Mouse (Mus musculus) limb, embryonic 11.5 days (tissue): ENCODE results near the gene Olfr462. TPM values are rescaled to one million over a fixed set of nuclear protein-coding genes. Genes with fewer than 3 reads are reported as not detected.
"Not testable (repeated sequence)": the region's sequence is repeated elsewhere in the genome, so short reads cannot be mapped to it uniquely, and the experiment has no call there.

ENCODE experiments used
- ATAC-seq: fragments of 200-750 bp; cut with Nextera tagmentation; 2 replicates; pipeline ENCODE4 v1.8.0; 2017; ENCODE audit warnings: low read depth; ENCODE audit not compliant: insufficient number of reproducible peaks, low FRiP score, low TSS enrichment
- DNase-seq: peaks from one replicate; pipeline ENCODE4 v3.0.0-alpha.2; 2015; ENCODE audit warnings: low spot score
- H3K27ac ChIP-seq: fragments of 300-500 bp; sonication (generic); replicated peaks from 2 replicates; pipeline ENCODE4 v1.5.1; 2014; ENCODE audit warnings: low read depth, mild to moderate bottlenecking, low read length
- H3K27me3 ChIP-seq: fragments of 300-500 bp; sonication (generic); 2 replicates; pipeline ENCODE4 v1.6.1; 2014; ENCODE audit warnings: mild to moderate bottlenecking, low read length, mixed read lengths; ENCODE audit not compliant: control insufficient read depth, insufficient read depth
- H3K36me3 ChIP-seq: fragments of 300-500 bp; sonication (generic); 2 replicates; pipeline ENCODE4 v1.6.1; 2014; ENCODE audit warnings: mild to moderate bottlenecking, low read length, moderate library complexity, mixed read lengths; ENCODE audit not compliant: control insufficient read depth, insufficient read depth
- H3K4me1 ChIP-seq: fragments of 300-500 bp; sonication (generic); 2 replicates; pipeline ENCODE4 v1.6.1; 2014; ENCODE audit warnings: low read length, mixed read lengths; ENCODE audit not compliant: control insufficient read depth, insufficient read depth
- H3K4me2 ChIP-seq: fragments of 300-500 bp; sonication (generic); 2 replicates; pipeline ENCODE4 v1.6.1; 2014; ENCODE audit warnings: low read depth, mild to moderate bottlenecking, moderate library complexity; ENCODE audit not compliant: severe bottlenecking
- H3K4me3 ChIP-seq: fragments of 300-500 bp; sonication (generic); 2 replicates; pipeline ENCODE4 v1.5.1; 2014; ENCODE audit warnings: low read depth, low read length
- H3K9ac ChIP-seq: fragments of 300-500 bp; sonication (generic); 2 replicates; pipeline ENCODE4 v1.6.1; 2014; ENCODE audit warnings: mild to moderate bottlenecking, low read length
- H3K9me3 ChIP-seq: fragments of 300-500 bp; sonication (generic); 2 replicates; pipeline ENCODE4 v1.6.1; 2016; ENCODE audit warnings: low read length; ENCODE audit not compliant: control insufficient read depth
- WGBS: fragments of 180-500 bp; shearing (Covaris S2); extraction: QIAGEN DNeasy Blood & Tissue Kit; methylation state at CpG from one replicate; pipeline ENCODE4 v1.1.7; 2014; 5-methylcytosine and 5-hydroxymethylcytosine counted together
- polyA plus RNA-seq: library from polyadenylated mRNA; unstranded; fragments of >200 nt; fragmentation: Nextera tagmentation; extraction: Ambion mirVana; gene quantifications from 2 replicates; pipeline ENCODE4 v1.2.1, GENCODE M21; 2014

Olfr462 gene
- polyA plus RNA-seq, 1 experiment from 2014 or later = not detected

DNA sequence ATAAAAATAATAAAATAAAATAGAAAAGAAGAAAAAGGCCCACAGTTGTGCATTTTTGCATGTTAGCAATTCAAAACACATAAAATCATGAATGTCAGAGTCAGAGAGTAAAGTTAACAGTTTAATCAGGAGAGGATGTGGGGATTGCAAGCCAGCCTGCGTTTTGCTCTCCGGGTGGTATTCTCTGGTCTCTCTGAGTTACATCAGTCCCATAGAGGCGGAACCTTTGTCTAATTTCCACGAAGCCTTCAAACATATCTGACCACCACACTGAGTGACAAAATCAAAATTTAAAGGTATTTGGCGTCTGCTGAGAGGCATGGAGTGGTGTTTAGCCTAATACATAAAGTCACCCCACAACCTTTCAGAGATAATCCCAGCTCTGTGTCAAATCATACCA is 7.2 kb downstream of the Olfr462 start:
- Histone ChIP-seq H3K9ac (no peak overlapping the region), H3K4me1 (no peaks in the 10 kb centered on the region), H3K27me3 (no peaks in the 10 kb centered on the region), H3K4me3 (no peak overlapping the region), H3K9me3 (no peaks in the 10 kb centered on the region), H3K36me3 (no peaks in the 10 kb centered on the region), H3K4me2 (no peak overlapping the region), H3K27ac (no peak overlapping the region)
- 87% methylated on average over 5 of the region's 5 CpGs for WGBS
- ATAC-seq (no peak), DNase-seq (no peak)

DNA sequence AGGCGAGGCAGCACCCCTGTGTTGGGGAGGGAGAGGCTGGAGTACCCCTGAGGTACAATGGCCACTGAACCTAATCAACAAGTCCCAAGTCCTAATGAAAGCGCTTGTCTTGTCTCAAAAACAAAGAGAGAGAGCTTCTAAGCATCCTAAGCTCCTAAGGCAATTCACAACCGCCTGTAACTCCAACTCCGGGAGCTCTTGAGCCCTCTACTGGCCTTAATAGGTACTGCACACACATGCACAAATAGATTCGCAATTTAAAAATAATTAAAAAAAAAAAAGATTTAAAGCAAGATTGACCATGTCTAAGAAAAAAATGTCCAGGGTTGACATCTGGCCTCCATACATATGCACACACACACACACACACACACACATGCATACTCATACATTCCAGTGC is 8.6 kb downstream of the Olfr462 start:
- WGBS = 45% methylated on average over 5 of the region's 5 CpGs
- H3K9me3 ChIP-seq = no peaks in the 10 kb centered on the region
- no peaks in the 10 kb centered on the region for H3K4me1 ChIP-seq
- no peak overlapping the region for H3K4me2 ChIP-seq
- H3K36me3 ChIP-seq = no peaks in the 10 kb centered on the region
- DNase-seq = peak; percentile 35
- H3K27ac ChIP-seq = no peak overlapping the region
- H3K9ac ChIP-seq = no peak overlapping the region
- H3K27me3 ChIP-seq = no peaks in the 10 kb centered on the region
- no peak overlapping the region for H3K4me3 ChIP-seq
- ATAC-seq = no peak

- no peak for ATAC-seq
- DNase-seq = no peak
- Histone ChIP-seq H3K27me3 (no peaks in the 10 kb centered on the region), H3K9me3 (no peaks in the 10 kb centered on the region), H3K4me1 (no peaks in the 10 kb centered on the region), H3K4me2 (no peak overlapping the region), H3K27ac (no peak overlapping the region), H3K36me3 (no peaks in the 10 kb centered on the region), H3K4me3 (no peak overlapping the region), H3K9ac (no peak overlapping the region)
- 65% methylated on average over 4 of the region's 4 CpGs for WGBS
These were observed 10.4 kb downstream of the Olfr462 start for GRCm38 (mm10) chr11:87881714-87882113.

DNA sequence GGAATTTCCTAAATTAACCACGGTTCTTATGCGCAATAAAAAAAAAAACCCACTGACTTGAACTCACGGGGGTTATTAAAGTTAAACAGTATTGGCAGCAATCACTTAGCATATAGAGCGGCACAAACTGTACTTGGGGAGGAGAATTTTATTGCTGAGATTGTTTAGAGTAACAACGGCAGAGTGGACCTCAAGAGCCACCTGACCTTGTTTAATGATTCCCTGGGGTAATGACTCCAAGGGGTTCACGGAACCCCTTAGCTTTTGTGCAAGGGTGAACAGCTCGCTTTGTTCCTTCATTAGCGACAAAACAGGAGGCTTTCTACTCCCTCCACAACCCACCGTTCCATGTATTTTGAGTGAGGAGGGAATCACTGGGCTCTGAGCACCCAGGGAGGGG is 12.2 kb downstream of the Olfr462 start:
- WGBS = 58% methylated on average over 9 of the region's 9 CpGs
- H3K9ac ChIP-seq = no peak overlapping the region
- H3K36me3 ChIP-seq = no peaks in the 10 kb centered on the region
- DNase-seq (no peak), ATAC-seq (no peak)
- H3K27ac ChIP-seq = no peak overlapping the region
- H3K4me1 ChIP-seq = no peaks in the 10 kb centered on the region
- no peaks in the 10 kb centered on the region for H3K9me3 ChIP-seq
- no peak overlapping the region for H3K4me3 ChIP-seq
- H3K27me3 ChIP-seq = no peaks in the 10 kb centered on the region
- no peak overlapping the region for H3K4me2 ChIP-seq

GRCm38 (mm10) chr11:87875436-87875835 is 16.6 kb downstream of the Olfr462 start, which contains the start of gene Epx:
Epx (minus strand) TSS chr11:87875536.
- H3K27ac ChIP-seq = no peak within 1 kb of the TSS
- no peaks in the 10 kb centered on the region for H3K4me1 ChIP-seq
- no peak within 1 kb of the TSS for H3K4me2 ChIP-seq
- no peak for ATAC-seq
- 83% methylated on average over 6 of the region's 6 CpGs for WGBS
- no peaks in the 10 kb centered on the region for H3K9me3 ChIP-seq
- H3K27me3 ChIP-seq = no peaks in the 10 kb centered on the region
- no peak within 1 kb of the TSS for H3K4me3 ChIP-seq
- H3K36me3 ChIP-seq = no peaks in the 10 kb centered on the region
- no peak within 1 kb of the TSS for H3K9ac ChIP-seq
- no peak for DNase-seq

DNA sequence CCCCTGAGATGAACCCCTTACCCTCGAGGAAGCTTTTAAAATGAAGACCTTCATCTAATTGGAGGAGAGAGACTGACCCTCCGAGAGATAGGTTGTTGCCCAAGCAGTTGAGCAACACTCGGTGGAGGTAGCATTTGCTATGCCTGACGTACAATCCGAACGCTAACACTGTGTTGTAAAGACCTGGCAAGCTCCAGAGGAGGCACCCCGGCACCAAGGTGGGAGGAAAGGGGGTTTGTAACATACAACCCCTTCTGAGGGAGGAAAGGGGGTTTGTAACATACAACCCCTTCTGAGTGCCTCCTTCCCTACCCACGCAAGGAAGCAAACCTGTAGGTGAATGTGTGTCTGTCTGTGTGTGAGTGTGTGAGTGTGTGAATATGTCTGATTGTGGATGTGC is 20.3 kb downstream of the Olfr462 start:
- Histone ChIP-seq H3K36me3 (no peaks in the 10 kb centered on the region), H3K27ac (no peak overlapping the region), H3K9me3 (no peaks in the 10 kb centered on the region), H3K4me3 (no peak overlapping the region), H3K27me3 (no peaks in the 10 kb centered on the region), H3K4me1 (no peaks in the 10 kb centered on the region), H3K4me2 (no peak overlapping the region), H3K9ac (no peak overlapping the region)
- ATAC-seq (no peak), DNase-seq (no peak)
- WGBS = 47% methylated on average over 8 of the region's 8 CpGs

DNA sequence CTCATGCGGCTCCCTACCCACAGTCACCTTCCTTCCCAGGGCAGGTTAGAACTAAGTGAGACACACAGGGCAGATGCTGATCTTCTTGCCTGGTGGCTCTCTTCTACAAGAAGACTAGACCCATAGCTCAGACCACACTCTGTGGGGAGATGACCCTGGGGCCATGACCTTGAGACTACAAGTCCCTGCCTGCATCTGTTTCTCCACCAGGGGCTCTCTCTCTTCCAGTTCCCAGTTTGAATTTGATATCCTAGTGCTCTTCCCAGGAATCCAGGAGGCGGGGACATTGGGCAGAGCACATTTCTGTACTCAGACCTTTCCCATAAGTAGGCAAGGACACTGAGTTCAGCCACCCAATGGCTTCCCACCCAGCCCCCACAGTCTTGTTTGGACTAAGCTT is 22.0 kb downstream of the Olfr462 start:
- H3K27me3 ChIP-seq = no peaks in the 10 kb centered on the region

DNA sequence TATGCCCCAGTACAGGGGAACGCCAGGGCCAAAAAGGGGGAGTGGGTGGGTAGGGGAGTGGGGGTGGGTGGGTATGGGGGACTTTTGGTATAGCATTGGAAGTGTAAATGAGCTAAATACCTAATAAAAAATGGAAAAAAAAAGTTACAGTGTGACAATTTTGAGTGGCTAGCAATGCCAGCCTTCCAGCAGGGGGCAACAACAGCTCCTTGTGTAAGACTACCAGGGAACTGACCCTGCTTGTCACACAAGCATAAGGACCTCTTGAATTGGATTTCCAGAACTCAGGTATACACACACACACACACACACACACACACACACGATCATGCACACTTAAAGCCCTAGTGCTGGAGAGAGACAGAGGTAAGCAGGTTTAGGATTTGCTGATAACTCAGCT is 25.2 kb downstream of the Olfr462 start:
- not testable (repeated sequence) for DNase-seq, H3K9me3 ChIP-seq, ATAC-seq, H3K36me3 ChIP-seq, H3K4me1 ChIP-seq, H3K4me2 ChIP-seq, H3K4me3 ChIP-seq, H3K27ac ChIP-seq, H3K27me3 ChIP-seq, H3K9ac ChIP-seq
- WGBS = 81% methylated on average over 1 of the region's 2 CpGs

More for the DNA sequence above, 22.0 kb downstream of the Olfr462 start:
- ATAC-seq (no peak), DNase-seq (no peak)
- H3K9me3 ChIP-seq = no peaks in the 10 kb centered on the region
- H3K4me2 ChIP-seq = no peak overlapping the region
- WGBS = 77% methylated on average over 2 of the region's 2 CpGs
- no peaks in the 10 kb centered on the region for H3K4me1 ChIP-seq
- H3K9ac ChIP-seq = no peak overlapping the region
- no peak overlapping the region for H3K27ac ChIP-seq
- H3K4me3 ChIP-seq = no peak overlapping the region
- no peaks in the 10 kb centered on the region for H3K36me3 ChIP-seq

GRCm38 (mm10) chr11:87862805-87863204 is 29.3 kb downstream of the Olfr462 start:
- no peaks in the 10 kb centered on the region for H3K36me3 ChIP-seq

More at GRCm38 (mm10) chr11:87862805-87863204, 29.3 kb downstream of the Olfr462 start:
- ATAC-seq (no peak), DNase-seq (no peak)
- H3K9me3 ChIP-seq = no peaks in the 10 kb centered on the region
- H3K9ac ChIP-seq = no peak overlapping the region
- H3K4me2 ChIP-seq = no peak overlapping the region
- no peak overlapping the region for H3K4me3 ChIP-seq
- H3K27me3 ChIP-seq = no peaks in the 10 kb centered on the region
- H3K27ac ChIP-seq = no peak overlapping the region
- no peaks in the 10 kb centered on the region for H3K4me1 ChIP-seq
- 96% methylated on average over 13 of the region's 13 CpGs for WGBS
